Mouse (Mus musculus): Measurements from ENCODE around the gene Gm14137.
A peak's percentile ranks its signal among the peaks of the same experiment; 100 is the strongest.

- TF ChIP-seq POLR2A (IDR thresholded peaks at IDR 0.05; ENCODE audit: insufficient read depth, low read length) = no peak
- TF ChIP-seq CTCF (IDR thresholded peaks at IDR 0.05; ENCODE audit: low read depth, low read length) = peak; percentile 94
- TF ChIP-seq EP300 (IDR thresholded peaks at IDR 0.05; ENCODE audit: insufficient read depth, low read depth, low read length) = no peak
Measured at GRCm38 (mm10) chr2:119189029-119189710, 14.9 kb downstream of the Gm14137 start.
